Mouse (Mus musculus): ENCODE data around the gene Snrpa.

- TF ChIP-seq CTCF (IDR thresholded peaks at IDR 0.05; ENCODE audit: low read depth, low read length) (no peak), EP300 (IDR thresholded peaks at IDR 0.05; ENCODE audit: insufficient read depth, low read depth, low read length) (no peak)
These were observed 34.3 kb downstream of the Snrpa start for GRCm38 (mm10) chr7:27161744-27162143.
